Mouse (Mus musculus) embryonic facial prominence, embryonic 15.5 days (tissue): Measurements from ENCODE around the gene Rsph1. TPM values are rescaled to one million over a fixed set of nuclear protein-coding genes. Genes with fewer than 3 reads are reported as not detected.
A peak's percentile ranks its signal among the peaks of the same experiment; 100 is the strongest.

ENCODE experiments used
- ATAC-seq: fragments of 200-750 bp; cut with Nextera tagmentation; 2 replicates; pipeline ENCODE4 v1.8.0; 2017; ENCODE audit warnings: low read depth, moderate TSS enrichment; ENCODE audit not compliant: insufficient number of reproducible peaks, low FRiP score, low TSS enrichment
- H3K27ac ChIP-seq: fragments of 300-500 bp; sonication (generic); replicated peaks from 2 replicates; pipeline ENCODE4 v1.5.1; 2015; ENCODE audit warnings: mild to moderate bottlenecking, inconsistent platforms
- H3K27me3 ChIP-seq: fragments of 300-500 bp; sonication (generic); 2 replicates; pipeline ENCODE4 v1.6.1; 2015; ENCODE audit warnings: inconsistent platforms
- H3K36me3 ChIP-seq: fragments of 300-500 bp; sonication (generic); 2 replicates; pipeline ENCODE4 v1.6.1; 2015; ENCODE audit warnings: mild to moderate bottlenecking, inconsistent platforms
- H3K4me1 ChIP-seq: fragments of 300-500 bp; sonication (generic); 2 replicates; pipeline ENCODE4 v1.6.1; 2015; ENCODE audit warnings: inconsistent platforms
- H3K4me2 ChIP-seq: fragments of 300-500 bp; sonication (generic); replicated peaks from 2 replicates; pipeline ENCODE4 v1.6.1; 2015; ENCODE audit warnings: mild to moderate bottlenecking, inconsistent platforms
- H3K4me3 ChIP-seq: fragments of 300-500 bp; sonication (generic); replicated peaks from 2 replicates; pipeline ENCODE4 v1.5.1; 2015; ENCODE audit warnings: mild to moderate bottlenecking, inconsistent platforms
- H3K9ac ChIP-seq: fragments of 300-500 bp; sonication (generic); 2 replicates; pipeline ENCODE4 v1.6.1; 2015; ENCODE audit warnings: inconsistent platforms
- H3K9me3 ChIP-seq: fragments of 300-500 bp; sonication (generic); replicated peaks from 2 replicates; pipeline ENCODE4 v1.6.1; 2016; ENCODE audit warnings: inconsistent platforms
- WGBS: fragments of 180-500 bp; shearing (Covaris S2); methylation state at CpG from one replicate; pipeline ENCODE4 v1.1.7; 2015; 5-methylcytosine and 5-hydroxymethylcytosine counted together
- polyA plus RNA-seq: library from polyadenylated mRNA; unstranded; fragments of >200 nt; fragmentation: Nextera tagmentation; extraction: Ambion mirVana; gene quantifications from 2 replicates; pipeline ENCODE4 v1.2.1, GENCODE M21; 2015

The Rsph1 gene
- polyA plus RNA-seq, 1 experiment from 2014 or later, result 34.3 TPM

- no peak overlapping the region for H3K4me3 ChIP-seq
- H3K27ac ChIP-seq, result no peak overlapping the region
- peaks cover 28% of the 10 kb centered on the region for H3K4me1 ChIP-seq
- peaks cover 27% of the 10 kb centered on the region for H3K27me3 ChIP-seq
- 84% methylated on average over 4 of the region's 4 CpGs for WGBS
- H3K9me3 ChIP-seq, result no peaks in the 10 kb centered on the region
- no peak for ATAC-seq
- no peak overlapping the region for H3K9ac ChIP-seq
- H3K4me2 ChIP-seq, result no peak overlapping the region
- H3K36me3 ChIP-seq, result no peaks in the 10 kb centered on the region
Measured at GRCm38 (mm10) chr17:31299981-31300380, 22.8 kb upstream of the Rsph1 start.

DNA sequence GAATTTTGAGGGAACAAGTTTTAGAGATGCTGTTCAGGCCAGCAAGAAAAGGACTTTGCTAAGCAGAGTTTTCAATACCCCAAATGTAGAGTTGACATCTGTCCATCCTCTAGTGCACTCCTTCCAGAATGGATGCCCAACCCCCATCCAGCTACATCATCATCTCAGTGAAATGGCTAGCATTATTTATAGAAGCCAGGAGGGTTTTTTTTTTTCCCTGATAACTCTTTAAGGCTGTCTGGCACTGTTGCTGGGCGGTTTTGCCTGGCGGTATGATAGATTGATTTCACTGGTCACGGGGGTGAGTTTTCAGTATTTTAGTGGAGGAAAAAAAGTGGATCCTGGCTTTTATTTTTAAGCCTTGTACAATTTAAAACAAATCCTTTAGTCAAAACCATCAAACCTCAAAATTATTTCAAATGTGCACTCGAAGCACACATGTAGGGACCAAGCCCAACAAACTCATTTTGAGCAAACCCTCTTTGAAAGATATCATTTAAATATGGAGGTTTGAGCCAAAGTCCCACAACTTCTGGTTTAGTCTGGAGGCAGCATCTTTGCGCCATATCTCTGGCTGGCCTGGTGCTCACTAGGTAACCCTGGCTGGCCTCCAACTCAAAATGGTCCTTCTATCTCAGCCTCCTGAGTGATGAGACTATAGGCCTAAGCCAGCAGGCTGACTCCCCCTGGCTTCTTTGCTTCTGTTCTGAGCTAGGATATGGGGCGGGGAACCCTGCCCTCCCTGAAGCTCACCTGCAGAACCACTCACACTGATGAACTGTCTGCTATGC, 21.4 kb upstream of the Rsph1 start:
- H3K4me1 ChIP-seq, result peaks cover 28% of the 10 kb centered on the region
- no peak overlapping the region for H3K9ac ChIP-seq
- no peak for ATAC-seq
- H3K9me3 ChIP-seq, result no peaks in the 10 kb centered on the region
- no peak overlapping the region for H3K27ac ChIP-seq
- no peaks in the 10 kb centered on the region for H3K36me3 ChIP-seq
- H3K4me2 ChIP-seq, result no peak overlapping the region
- no peak overlapping the region for H3K4me3 ChIP-seq
- H3K27me3 ChIP-seq, result peaks cover 28% of the 10 kb centered on the region
- WGBS, result 76% methylated on average over 6 of the region's 6 CpGs

- Histone ChIP-seq H3K4me1 (peaks cover 28% of the 10 kb centered on the region), H3K9ac (no peak overlapping the region), H3K27ac (no peak overlapping the region), H3K4me3 (peak overlapping the region; percentile 49), H3K27me3 (peaks cover 28% of the 10 kb centered on the region), H3K9me3 (no peaks in the 10 kb centered on the region), H3K36me3 (no peaks in the 10 kb centered on the region), H3K4me2 (peak overlapping the region; percentile 95)
- no peak for ATAC-seq
- 7% methylated on average over 7 of the region's 7 CpGs for WGBS
Measured at GRCm38 (mm10) chr17:31297521-31297939, 20.3 kb upstream of the Rsph1 start.

DNA sequence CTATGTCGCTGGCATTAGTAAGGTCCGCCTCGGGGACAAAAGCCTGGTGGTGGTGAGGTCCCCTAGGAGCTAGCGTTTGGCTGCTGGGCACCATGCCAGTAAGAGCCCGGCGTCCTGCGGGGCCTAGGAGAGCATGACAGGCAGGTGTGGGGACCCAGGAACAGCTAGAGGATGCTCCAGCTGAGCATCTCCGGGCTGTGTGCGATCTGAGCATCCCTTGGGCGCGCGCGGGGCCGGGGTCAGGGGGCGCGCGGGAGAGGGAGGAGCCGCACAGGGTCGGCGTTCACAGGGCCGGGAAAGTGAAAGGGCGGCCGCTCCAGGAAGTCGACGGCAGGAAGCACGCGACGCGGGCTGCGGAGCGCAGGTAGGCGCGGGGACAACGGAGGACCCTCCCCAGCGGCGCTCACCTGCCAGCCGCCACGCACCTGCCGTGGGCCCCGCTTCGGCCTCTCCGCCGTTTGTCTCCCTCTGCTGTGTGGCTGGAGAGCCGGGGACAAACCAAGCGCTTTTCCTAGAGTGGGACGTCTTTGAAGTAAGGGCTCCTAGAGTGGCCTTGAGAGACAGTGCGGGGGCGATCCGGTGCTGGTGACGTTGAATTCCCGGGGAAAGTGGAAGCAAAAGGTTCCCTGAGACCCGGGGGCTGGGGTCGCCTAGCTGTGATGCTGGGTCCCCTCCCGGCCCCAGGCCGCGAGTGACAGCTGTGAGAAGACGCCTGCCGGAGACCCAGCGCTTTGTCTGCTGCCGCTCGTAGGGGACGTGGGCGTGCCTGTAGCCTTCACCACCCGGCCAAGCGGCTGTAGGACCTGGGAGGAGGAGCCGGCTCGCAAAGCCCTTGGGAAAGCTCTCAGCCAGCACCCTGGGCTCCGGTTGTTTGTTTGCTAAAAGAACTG, 19.0 kb upstream of the Rsph1 start:
- H3K27me3 ChIP-seq, result peaks cover 28% of the 10 kb centered on the region
- no peaks in the 10 kb centered on the region for H3K9me3 ChIP-seq
- H3K27ac ChIP-seq, result no peak overlapping the region
- H3K4me2 ChIP-seq, result peak overlapping the region; percentile 95
- peak overlapping the region; percentile 49 for H3K4me3 ChIP-seq
- H3K36me3 ChIP-seq, result no peaks in the 10 kb centered on the region
- ATAC-seq, result peak; percentile 72
- under 1% methylated on average over 68 of the region's 68 CpGs for WGBS
- peaks cover 28% of the 10 kb centered on the region for H3K4me1 ChIP-seq
- H3K9ac ChIP-seq, result peak overlapping the region; percentile 9

DNA sequence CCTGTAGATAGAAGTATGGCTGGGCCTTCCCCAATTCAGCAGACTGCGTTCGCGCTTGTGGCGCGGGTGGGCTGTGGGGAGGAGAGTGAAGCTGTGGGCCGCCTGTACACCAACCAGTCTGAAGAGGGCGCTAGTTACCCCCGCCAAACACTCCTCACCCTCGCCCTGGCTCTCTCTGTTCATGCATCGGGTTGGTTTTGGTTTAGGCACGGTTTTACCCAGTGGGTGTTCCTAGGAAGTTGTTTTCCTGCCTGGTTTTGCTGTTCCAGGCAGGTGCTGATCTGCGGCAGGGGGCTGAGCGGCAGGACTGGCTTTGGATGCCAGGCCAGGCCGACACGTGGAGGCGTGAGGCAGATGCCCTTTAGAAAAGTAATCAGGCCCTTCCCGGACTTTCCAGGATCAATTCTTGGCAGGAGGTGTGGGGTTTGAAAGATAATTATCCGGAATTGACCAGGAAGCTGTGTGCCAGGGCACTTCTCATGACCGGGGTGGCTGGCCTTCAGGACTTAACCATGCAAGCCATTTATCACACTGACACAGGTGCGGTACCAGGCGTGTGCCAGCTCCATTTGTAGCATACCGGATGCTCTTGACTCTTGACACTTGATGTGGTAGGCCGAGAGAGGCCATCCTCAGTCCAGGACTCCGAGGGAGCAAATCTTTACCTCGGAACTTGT, 18.2 kb upstream of the Rsph1 start:
- Histone ChIP-seq H3K27ac (no peak overlapping the region), H3K9me3 (no peaks in the 10 kb centered on the region), H3K27me3 (peaks cover 28% of the 10 kb centered on the region), H3K36me3 (no peaks in the 10 kb centered on the region), H3K9ac (no peak overlapping the region), H3K4me1 (peaks cover 28% of the 10 kb centered on the region), H3K4me3 (peak overlapping the region; percentile 49), H3K4me2 (peak overlapping the region; percentile 95)
- 0 out of 2 replicates have a peak, but pooled peaks have one; percentile 6 for ATAC-seq
- whole genome bisulfite sequencing, result 23% methylated on average over 25 of the region's 25 CpGs

GRCm38 (mm10) chr17:31294363-31295214, 17.4 kb upstream of the Rsph1 start:
- no peak overlapping the region for H3K9ac ChIP-seq
- H3K9me3 ChIP-seq, result no peaks in the 10 kb centered on the region
- no peak overlapping the region for H3K27ac ChIP-seq
- H3K4me2 ChIP-seq, result peak overlapping the region; percentile 95; the same call in 1 of the 2 replicates
- no peak overlapping the region for H3K4me3 ChIP-seq
- WGBS, result 73% methylated on average over 15 of the region's 15 CpGs
- 0 out of 2 replicates have a peak, but pooled peaks have one; percentile 1 for ATAC-seq
- H3K4me1 ChIP-seq, result peaks cover 28% of the 10 kb centered on the region
- H3K27me3 ChIP-seq, result peaks cover 28% of the 10 kb centered on the region
- no peaks in the 10 kb centered on the region for H3K36me3 ChIP-seq

DNA sequence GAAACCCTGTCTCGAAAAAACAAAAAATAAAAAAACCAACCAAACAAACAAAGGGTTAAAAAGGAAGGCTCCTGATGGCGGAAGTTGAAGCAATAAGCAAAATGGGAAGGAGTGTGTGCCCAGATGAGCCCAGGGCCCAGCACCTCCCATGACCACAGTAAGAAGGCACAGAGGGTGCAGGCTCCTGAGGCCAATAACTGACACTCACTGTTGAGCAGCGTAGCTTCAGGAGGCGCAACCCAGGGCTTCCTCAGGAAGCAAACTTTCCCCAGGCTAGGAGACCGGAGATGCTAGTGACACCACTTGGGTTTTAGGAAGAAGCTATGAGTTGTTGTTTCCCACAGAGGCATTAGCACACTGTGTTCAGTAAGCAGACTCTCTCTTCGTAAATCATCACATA, 13.7 kb upstream of the Rsph1 start:
- H3K27ac ChIP-seq, result no peak overlapping the region
- no peak for ATAC-seq
- peaks cover 11% of the 10 kb centered on the region for H3K27me3 ChIP-seq
- H3K4me3 ChIP-seq, result no peak overlapping the region
- H3K36me3 ChIP-seq, result no peaks in the 10 kb centered on the region
- H3K4me1 ChIP-seq, result peaks cover 8% of the 10 kb centered on the region
- 55% methylated on average over 6 of the region's 6 CpGs for WGBS
- no peak overlapping the region for H3K9ac ChIP-seq
- no peak overlapping the region for H3K4me2 ChIP-seq
- no peaks in the 10 kb centered on the region for H3K9me3 ChIP-seq

GRCm38 (mm10) chr17:31290311-31290710, 13.1 kb upstream of the Rsph1 start:
- Histone ChIP-seq H3K27ac (no peak overlapping the region), H3K4me2 (no peak overlapping the region), H3K9me3 (no peaks in the 10 kb centered on the region)

DNA sequence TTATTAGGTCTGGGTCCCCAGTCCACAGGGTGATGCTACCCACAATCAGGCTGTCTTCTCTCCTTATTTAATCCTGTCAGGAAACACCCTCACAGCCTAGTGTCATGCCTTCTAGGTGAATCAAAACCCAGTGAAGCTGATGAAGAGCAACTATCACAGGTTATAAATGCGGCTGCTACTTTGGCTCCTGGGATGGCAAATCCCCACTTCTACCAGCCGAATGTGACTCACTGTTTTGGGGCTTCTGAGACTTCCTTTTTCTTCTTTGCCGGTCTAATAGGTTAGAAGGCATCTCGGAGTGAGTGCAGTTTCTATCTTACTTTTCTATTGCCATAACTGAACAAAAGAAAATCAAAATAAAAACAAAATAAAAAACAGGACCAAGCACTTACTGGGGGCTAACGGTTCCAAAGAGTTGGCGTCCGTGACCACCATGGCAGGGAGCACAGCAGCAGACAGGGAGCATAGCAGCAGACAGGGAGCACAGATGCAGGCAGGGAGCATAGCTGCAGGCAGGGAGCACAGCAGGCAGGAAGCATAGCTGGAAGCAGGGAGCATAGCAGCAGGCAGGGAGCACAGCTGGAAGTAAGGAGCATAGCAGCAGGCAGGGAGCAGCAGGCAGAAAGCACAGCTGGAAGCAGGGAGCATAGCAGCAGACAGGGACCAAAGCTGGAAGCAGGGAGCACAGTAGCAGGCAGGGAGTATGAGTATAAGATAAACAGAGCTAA, 12.0 kb upstream of the Rsph1 start:
- Histone ChIP-seq H3K36me3 (no peaks in the 10 kb centered on the region), H3K9ac (no peak overlapping the region), H3K4me3 (no peak overlapping the region), H3K9me3 (no peaks in the 10 kb centered on the region), H3K4me2 (no peak overlapping the region), H3K27me3 (no peaks in the 10 kb centered on the region), H3K4me1 (no peaks in the 10 kb centered on the region), H3K27ac (no peak overlapping the region)
- WGBS, result 45% methylated on average over 7 of the region's 7 CpGs
- no peak for ATAC-seq

More at GRCm38 (mm10) chr17:31290311-31290710, 13.1 kb upstream of the Rsph1 start:
- no peak for ATAC-seq
- Histone ChIP-seq H3K4me1 (peaks cover 3% of the 10 kb centered on the region; the same call in 1 of the 2 replicates), H3K4me3 (no peak overlapping the region), H3K36me3 (no peaks in the 10 kb centered on the region), H3K9ac (no peak overlapping the region), H3K27me3 (peaks cover 5% of the 10 kb centered on the region; the same call in 1 of the 2 replicates)

DNA sequence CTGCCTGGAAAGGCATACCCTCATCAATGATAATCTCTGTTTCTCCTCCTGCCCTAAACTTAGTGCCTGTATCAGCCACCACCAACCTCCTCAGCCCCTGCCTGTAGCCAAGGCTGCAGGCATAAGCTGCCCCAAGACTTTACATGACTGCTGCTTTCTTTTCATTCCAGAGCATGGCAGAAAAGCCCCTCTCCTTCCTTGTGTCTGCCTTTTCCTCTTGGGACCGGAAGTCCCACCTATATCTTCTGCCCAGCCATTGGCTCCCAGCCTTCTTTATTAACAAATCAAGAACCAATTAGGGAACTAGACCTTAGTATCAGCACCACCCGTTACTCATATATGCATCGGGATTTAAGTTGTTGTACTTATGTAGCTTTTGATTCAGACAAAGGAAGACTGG, 10.0 kb upstream of the Rsph1 start:
- no peaks in the 10 kb centered on the region for H3K27me3 ChIP-seq

More for the DNA sequence above, 10.0 kb upstream of the Rsph1 start:
- Histone ChIP-seq H3K9me3 (no peaks in the 10 kb centered on the region), H3K4me3 (no peak overlapping the region), H3K4me1 (no peaks in the 10 kb centered on the region), H3K9ac (no peak overlapping the region), H3K36me3 (no peaks in the 10 kb centered on the region), H3K4me2 (no peak overlapping the region), H3K27ac (no peak overlapping the region)
- ATAC-seq, result no peak
- 86% methylated on average over 3 of the region's 3 CpGs for WGBS
